Mouse (Mus musculus) liver, postnatal 0 days (tissue): ENCODE measurements around the gene Asf1b. TPM values are rescaled to one million over a fixed set of nuclear protein-coding genes. Genes with fewer than 3 reads are reported as not detected.

Experiments
- ATAC-seq: fragments of 200-750 bp; cut with Nextera tagmentation; 2 replicates; pipeline ENCODE4 v1.8.0; 2017; ENCODE audit warnings: mild to moderate bottlenecking, moderate library complexity
- DNase-seq: peaks from one replicate; pipeline ENCODE4 v3.0.0-alpha.2; 2016
- H3K27ac ChIP-seq: fragments of 300-500 bp; sonication (generic); 2 replicates; pipeline ENCODE4 v1.5.1; 2014; ENCODE audit warnings: antibody characterized with exemption, moderate library complexity, mild to moderate bottlenecking, low read depth
- H3K27me3 ChIP-seq: fragments of 300-500 bp; sonication (generic); 2 replicates; pipeline ENCODE4 v1.6.1; 2014; ENCODE audit warnings: low read length, control low read depth, mixed read lengths; ENCODE audit not compliant: insufficient read depth
- H3K36me3 ChIP-seq: fragments of 300-500 bp; sonication (generic); replicated peaks from 2 replicates; pipeline ENCODE4 v1.6.1; 2014; ENCODE audit warnings: mild to moderate bottlenecking, control low read depth, low read length, moderate library complexity, mixed read lengths; ENCODE audit not compliant: insufficient read depth
- H3K4me1 ChIP-seq: fragments of 300-500 bp; sonication (generic); 2 replicates; pipeline ENCODE4 v1.6.1; 2014; ENCODE audit warnings: antibody characterized with exemption, mild to moderate bottlenecking, control low read depth; ENCODE audit not compliant: insufficient read depth
- H3K4me2 ChIP-seq: fragments of 300-500 bp; sonication (generic); 2 replicates; pipeline ENCODE4 v1.6.1; 2014; ENCODE audit warnings: low read depth, mild to moderate bottlenecking, low read length, moderate library complexity, mixed read lengths
- H3K4me3 ChIP-seq: fragments of 300-500 bp; sonication (generic); 2 replicates; pipeline ENCODE4 v1.5.1; 2014; ENCODE audit warnings: low read depth, low read length
- H3K9ac ChIP-seq: fragments of 300-500 bp; sonication (generic); replicated peaks from 2 replicates; pipeline ENCODE4 v1.6.1; 2014; ENCODE audit warnings: mild to moderate bottlenecking, moderate library complexity
- H3K9me3 ChIP-seq: fragments of 300-500 bp; sonication (generic); 2 replicates; pipeline ENCODE4 v1.6.1; 2016; ENCODE audit warnings: mild to moderate bottlenecking, control low read depth, low read length, mixed read lengths
- CTCF ChIP-seq: sonication (generic); IDR thresholded peaks from 2 replicates; pipeline ENCODE4 v1.5.1; 2016; ENCODE audit warnings: antibody characterized with exemption, low read depth
- EP300 ChIP-seq: IDR thresholded peaks from 2 replicates; pipeline ENCODE4 v1.6.1; 2016; ENCODE audit warnings: antibody characterized with exemption, low read depth, mild to moderate bottlenecking
- WGBS: fragments of 180-500 bp; shearing (Covaris S2); extraction: QIAGEN DNeasy Blood & Tissue Kit; methylation state at CpG from one replicate; pipeline ENCODE4 v1.1.7; 2014; ENCODE audit not compliant: insufficient replicate concordance; 5-methylcytosine and 5-hydroxymethylcytosine counted together
- polyA plus RNA-seq: library from polyadenylated mRNA; unstranded; fragments of >200 nt; fragmentation: Nextera tagmentation; extraction: Ambion mirVana; gene quantifications from 2 replicates; pipeline ENCODE4 v1.2.1, GENCODE M21; 2015

The Asf1b gene
- polyA plus RNA-seq, 1 experiment from 2014 or later: 55.4 TPM

DNA sequence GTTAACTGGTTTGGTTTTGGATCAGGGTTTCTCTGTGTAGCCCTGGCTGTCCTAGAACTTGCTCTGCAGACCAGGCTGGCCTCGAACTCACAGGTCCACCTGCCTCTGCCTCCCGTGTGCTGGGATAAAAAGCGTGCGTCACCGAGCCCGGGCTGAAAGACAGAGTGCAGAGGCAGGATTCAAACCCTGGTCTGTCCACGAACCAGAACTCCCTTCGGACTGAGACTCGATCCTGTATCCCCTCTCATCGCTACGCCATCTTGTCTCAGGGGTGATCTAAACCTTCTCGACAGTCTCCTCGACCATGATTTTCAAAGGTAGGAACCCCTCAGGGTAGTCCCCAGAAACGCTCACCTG, 580 bp upstream of the Asf1b start:
- Histone ChIP-seq H3K27me3 (no peaks in the 10 kb centered on the region), H3K4me1 (peaks cover 18% of the 10 kb centered on the region), H3K27ac (peak overlapping the region; percentile 84), H3K9ac (peak overlapping the region; percentile 44), H3K4me2 (peak overlapping the region; percentile 98), H3K36me3 (0 out of 2 replicates have a peak, but pooled peaks cover 5% of the 10 kb centered on the region), H3K4me3 (peak overlapping the region; percentile 88), H3K9me3 (no peaks in the 10 kb centered on the region)
- peak; percentile 3 for ATAC-seq
- TF ChIP-seq EP300 (no peak), CTCF (no peak)
- no peak for DNase-seq
- WGBS: under 1% methylated on average over 14 of the region's 14 CpGs

DNA sequence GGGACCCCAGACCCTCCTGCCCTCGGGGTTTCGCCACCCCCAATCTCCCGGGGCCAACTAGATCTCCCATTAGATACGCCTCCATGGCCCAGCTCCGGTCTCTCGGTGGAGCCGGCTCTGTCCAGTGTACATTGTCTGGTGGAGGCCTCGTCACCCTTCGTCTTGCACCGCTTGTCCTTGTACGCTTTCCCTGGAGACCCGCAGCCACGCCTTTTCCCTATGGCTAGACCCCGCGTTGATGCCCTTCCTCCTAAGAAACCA, 581 bp downstream of the Asf1b start:
- Histone ChIP-seq H3K4me3 (peak overlapping the region; percentile 88), H3K9me3 (no peaks in the 10 kb centered on the region), H3K27ac (peak overlapping the region; percentile 62), H3K27me3 (no peaks in the 10 kb centered on the region), H3K4me1 (peaks cover 18% of the 10 kb centered on the region), H3K36me3 (0 out of 2 replicates have a peak, but pooled peaks cover 5% of the 10 kb centered on the region), H3K4me2 (peak overlapping the region; percentile 98), H3K9ac (peak overlapping the region; percentile 79)
- DNase-seq (no peak), ATAC-seq (no peak)
- TF ChIP-seq EP300 (no peak), CTCF (no peak)
- WGBS: 1% methylated on average over 15 of the region's 15 CpGs

GRCm38 (mm10) chr8:83956789-83957188, 1.5 kb downstream of the Asf1b start:
- no peak overlapping the region for H3K27ac ChIP-seq
- H3K9ac ChIP-seq: peak overlapping the region; percentile 79
- peak; percentile 59 for TF ChIP-seq CTCF
- no peak for TF ChIP-seq EP300
- H3K4me3 ChIP-seq: peak overlapping the region; percentile 88
- H3K36me3 ChIP-seq: 0 out of 2 replicates have a peak, but pooled peaks cover 5% of the 10 kb centered on the region
- peaks cover 18% of the 10 kb centered on the region for H3K4me1 ChIP-seq
- peak overlapping the region; percentile 98 for H3K4me2 ChIP-seq
- no peaks in the 10 kb centered on the region for H3K27me3 ChIP-seq
- WGBS: 4% methylated on average over 1 of the region's 1 CpGs
- no peaks in the 10 kb centered on the region for H3K9me3 ChIP-seq
- ATAC-seq (no peak), DNase-seq (peak; percentile 54)

DNA sequence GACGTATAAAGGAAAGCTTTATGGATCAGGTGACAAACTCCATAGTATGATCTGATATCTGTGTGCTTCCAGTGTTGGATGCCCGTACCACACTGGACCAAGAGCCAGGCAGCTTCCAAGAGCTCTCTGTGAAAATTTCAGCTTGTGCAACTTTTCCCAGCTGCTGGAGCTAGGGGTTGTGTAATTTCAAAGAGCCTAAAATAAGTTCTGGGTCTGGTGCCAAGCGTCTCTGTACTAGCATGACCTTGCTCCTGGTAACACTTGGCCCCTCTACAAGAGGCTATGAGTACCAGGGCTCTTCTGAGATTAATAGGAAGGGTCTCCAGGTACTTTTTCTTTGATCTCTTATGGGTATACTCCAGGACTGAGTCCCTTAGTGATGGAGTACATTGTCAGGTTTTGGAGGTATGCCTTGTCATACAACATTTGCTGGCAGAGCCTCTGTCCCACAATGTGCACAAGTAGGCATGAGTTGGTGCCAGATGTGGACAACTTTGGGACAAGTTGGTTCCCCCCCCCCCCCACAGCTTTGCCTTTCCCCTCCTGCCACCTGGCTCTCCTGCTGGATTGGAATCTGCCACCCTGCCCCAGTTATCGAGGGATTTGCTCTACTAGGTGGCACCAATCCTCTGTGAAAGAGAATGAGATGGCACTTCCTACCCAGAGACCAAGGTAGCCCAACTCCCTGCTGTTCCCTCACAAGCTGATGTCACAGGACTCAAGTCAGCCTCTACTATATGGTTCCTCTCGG, 8.9 kb downstream of the Asf1b start:
- peaks cover 35% of the 10 kb centered on the region for H3K36me3 ChIP-seq

GRCm38 (mm10) chr8:83967701-83968100, 12.4 kb downstream of the Asf1b start:
- Histone ChIP-seq H3K9me3 (no peaks in the 10 kb centered on the region), H3K9ac (no peak overlapping the region), H3K4me1 (peaks cover 15% of the 10 kb centered on the region), H3K27ac (no peak overlapping the region), H3K36me3 (peaks cover 38% of the 10 kb centered on the region), H3K27me3 (no peaks in the 10 kb centered on the region), H3K4me2 (no peak overlapping the region), H3K4me3 (no peak overlapping the region)
- TF ChIP-seq CTCF (no peak), EP300 (no peak)
- WGBS: 92% methylated on average over 7 of the region's 7 CpGs
- DNase-seq (no peak), ATAC-seq (no peak)

More for the DNA sequence above, 8.9 kb downstream of the Asf1b start:
- no peak overlapping the region for H3K27ac ChIP-seq
- H3K27me3 ChIP-seq: no peaks in the 10 kb centered on the region
- H3K4me1 ChIP-seq: 0 out of 2 replicates have a peak, but pooled peaks cover 6% of the 10 kb centered on the region
- no peak overlapping the region for H3K4me2 ChIP-seq
- TF ChIP-seq EP300: no peak
- no peak for TF ChIP-seq CTCF
- no peaks in the 10 kb centered on the region for H3K9me3 ChIP-seq
- DNase-seq (peak; percentile 41), ATAC-seq (peak; percentile 78)
- H3K9ac ChIP-seq: no peak overlapping the region
- 78% methylated on average over 5 of the region's 5 CpGs for WGBS
- no peak overlapping the region for H3K4me3 ChIP-seq

GRCm38 (mm10) chr8:83971121-83971520, 15.8 kb downstream of the Asf1b start:
- Histone ChIP-seq H3K9ac (no peak overlapping the region), H3K27ac (peak overlapping the region; percentile 81)

More at GRCm38 (mm10) chr8:83971121-83971520, 15.8 kb downstream of the Asf1b start:
- no peak overlapping the region for H3K4me2 ChIP-seq
- H3K36me3 ChIP-seq: peaks cover 27% of the 10 kb centered on the region
- DNase-seq (no peak), ATAC-seq (no peak)
- H3K4me3 ChIP-seq: no peak overlapping the region
- no peaks in the 10 kb centered on the region for H3K27me3 ChIP-seq
- WGBS: 76% methylated on average over 4 of the region's 4 CpGs
- no peaks in the 10 kb centered on the region for H3K9me3 ChIP-seq
- TF ChIP-seq EP300: no peak
- no peak for TF ChIP-seq CTCF
- H3K4me1 ChIP-seq: peaks cover 20% of the 10 kb centered on the region
